Mouse (Mus musculus) regulatory T cell (primary cell): Measurements from ENCODE around the gene Pxdn.

ENCODE experiments used
- in situ Hi-C: fragments of 300-600 bp; cut with MboI, MseI; formaldehyde crosslinking; loops from one replicate; pipeline ENCODE4 v1.15.1; 2025; ENCODE audit warnings: high pct_unique_total_duplicates

Pxdn gene

DNA sequence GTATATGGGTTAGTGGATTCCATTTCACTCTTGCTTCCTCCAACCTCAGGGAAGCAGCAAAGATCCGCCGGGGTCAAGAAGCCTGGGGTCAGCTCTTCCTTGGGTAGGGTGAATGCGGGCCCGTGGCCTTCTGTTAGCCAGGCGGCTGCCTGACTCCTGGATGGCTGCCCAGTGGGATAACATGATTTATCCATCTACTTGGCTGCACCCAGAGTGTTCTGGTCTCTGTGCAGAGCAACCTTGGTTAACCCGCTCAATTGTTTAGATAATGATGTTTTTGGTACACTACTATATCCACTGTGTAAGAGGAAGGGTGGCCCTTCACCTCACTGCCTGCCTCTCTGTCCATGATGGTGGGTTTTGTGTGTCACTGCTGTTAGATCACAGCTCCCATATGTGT is 14.7 kb downstream of the Pxdn start:
- in situ Hi-C loops, result no loop called here

DNA sequence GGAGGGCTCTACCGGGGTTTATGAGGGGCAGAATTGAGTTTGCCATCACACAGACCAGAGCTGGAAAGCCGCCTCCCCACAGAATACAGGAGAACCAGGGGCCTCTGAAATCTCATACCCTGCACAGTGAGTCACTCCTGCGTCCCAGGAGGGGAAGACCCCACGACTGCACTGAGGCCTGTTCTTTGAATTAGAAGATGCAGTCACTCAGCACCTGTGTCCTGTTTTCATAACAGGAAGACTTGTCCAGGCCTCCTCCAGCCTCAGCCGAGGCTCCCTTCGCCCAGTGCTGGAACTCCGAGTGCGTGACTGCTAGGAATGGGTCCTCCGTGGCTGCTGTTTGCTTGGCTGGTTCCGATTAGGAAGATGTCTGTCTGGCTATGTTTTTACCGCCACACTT is 16.6 kb downstream of the Pxdn start:
- in situ Hi-C loops, result no loop called here

DNA sequence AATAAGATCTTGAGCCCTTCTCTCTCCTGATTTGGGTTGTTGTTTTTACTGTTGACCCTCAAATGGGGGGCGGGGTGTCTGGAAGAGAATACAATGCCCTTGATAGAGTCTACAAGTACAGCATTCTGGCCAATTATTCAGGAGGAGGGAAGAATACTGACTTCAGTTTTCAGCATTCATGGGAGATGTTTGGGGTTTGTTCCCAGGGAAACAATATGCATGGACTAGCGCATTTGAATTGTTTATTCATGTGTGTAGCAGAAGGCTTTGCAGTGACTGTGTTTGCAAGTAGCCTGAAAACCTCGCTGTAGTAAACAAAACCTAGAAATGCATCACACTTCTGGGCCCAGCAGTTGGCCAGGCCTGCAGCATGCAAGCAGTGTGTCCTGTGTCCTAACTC is 17.1 kb downstream of the Pxdn start:
- in situ Hi-C loops, result no loop called here

DNA sequence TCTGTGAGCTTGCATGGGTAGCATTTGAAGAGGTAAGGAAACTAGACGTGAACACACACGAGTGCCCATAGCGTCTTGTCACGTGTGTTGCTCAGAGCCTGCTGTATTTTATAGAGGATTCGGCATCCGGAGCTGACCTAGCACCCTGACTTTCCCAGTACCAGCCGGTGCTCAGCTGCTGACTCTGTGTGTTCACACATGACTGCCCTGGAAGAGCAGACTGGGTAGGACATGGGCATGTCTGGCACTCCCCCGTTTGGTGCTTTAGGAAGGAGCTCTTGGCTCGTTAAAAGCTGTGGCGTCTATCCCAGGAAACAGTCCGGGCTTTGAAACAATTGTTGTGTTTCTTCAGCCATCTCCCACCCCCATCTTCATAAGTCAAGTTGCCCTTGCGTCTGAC is 19.6 kb downstream of the Pxdn start:
- in situ Hi-C loops, result no loop called here

DNA sequence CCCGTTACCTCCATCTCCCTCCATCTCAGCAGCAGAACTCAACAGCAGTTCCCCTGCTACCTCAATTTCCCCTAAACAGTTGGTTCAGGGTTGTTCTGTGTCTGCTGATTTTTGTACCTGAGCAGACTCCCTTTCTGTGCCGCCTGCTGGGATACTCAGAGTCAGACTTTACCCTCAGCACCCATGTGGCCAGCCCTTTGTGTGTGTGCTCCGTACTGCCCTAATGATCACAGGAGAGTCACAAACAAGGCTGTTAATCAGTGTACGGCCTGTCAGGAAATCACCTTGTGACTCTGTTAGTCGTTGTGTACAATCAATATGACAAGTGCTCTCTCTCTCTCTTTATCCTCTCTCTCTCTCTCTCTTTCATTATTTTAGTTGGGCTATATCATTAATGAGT is 21.2 kb downstream of the Pxdn start:
- in situ Hi-C loops, result no loop called here

DNA sequence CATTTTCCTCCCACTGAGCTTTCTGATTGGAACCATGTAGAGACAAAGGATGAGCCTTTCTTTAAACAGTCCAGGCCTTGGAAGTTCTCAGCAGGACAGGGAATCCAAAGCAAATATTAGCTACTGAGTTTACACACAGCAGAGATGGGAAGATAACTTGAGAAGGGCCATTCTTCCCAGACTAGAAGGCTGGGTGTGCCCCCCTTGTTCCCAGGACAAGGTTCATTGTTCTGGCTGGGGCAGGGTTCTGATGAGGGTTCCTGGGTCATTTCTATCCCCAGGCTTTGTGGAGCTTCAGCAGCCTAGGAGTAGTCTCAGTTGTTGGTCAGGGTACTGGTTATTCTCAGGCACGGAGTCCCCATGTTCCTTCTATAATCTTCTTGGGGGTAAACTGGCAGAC is 23.6 kb downstream of the Pxdn start:
- in situ Hi-C loops, result no loop called here

DNA sequence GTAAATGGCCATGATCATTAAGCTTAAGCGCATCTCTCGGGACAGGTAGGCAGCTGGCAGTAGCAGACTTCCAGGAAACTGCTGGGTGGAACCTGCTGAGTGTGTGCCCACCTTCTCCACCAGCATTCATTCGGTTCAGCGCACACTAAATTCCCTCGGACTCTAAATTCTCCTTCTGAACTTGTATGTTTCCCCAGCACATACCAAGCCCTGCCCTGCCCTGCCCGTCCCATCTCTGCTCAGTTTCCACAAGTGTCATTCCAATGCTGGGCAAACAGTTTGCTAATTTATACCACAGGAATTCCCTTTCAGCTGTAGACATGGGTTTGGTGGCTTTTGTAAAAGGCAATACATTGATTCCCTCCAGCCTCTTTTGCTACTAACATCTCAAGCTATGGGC is 27.6 kb downstream of the Pxdn start:
- in situ Hi-C loops, result no loop called here

DNA sequence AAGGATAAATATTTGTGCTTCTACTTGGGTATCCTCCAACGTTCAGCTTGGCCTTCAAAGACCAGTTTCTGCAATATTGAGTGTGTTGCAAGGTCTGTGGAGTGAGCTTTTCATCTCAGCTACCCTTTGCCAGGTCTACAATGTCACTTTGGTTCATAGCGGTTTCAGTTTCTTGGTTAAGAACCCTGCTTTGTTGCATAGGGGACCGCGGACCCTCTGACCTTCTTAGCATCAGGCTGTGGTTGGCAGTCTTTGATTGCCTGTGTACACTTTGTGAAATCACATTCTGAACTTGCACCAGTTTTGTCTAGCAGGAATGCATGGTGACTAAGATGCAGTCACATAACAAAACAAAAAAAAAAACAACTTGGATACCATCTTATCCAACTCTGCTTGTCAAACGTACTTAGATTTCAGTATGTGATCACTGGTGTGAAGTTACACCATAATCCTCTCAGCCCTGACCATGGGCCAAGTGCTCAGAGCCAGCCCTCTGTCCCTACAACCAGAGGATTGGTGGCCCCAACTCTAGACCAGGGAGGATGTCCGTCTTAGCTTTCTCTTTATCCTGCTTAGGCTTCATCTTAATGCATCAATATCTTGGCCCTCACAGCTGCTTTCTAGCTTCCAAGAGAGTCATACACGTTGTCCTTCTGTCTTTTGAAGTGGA is 34.5 kb downstream of the Pxdn start:
- in situ Hi-C loops, result no loop called here

DNA sequence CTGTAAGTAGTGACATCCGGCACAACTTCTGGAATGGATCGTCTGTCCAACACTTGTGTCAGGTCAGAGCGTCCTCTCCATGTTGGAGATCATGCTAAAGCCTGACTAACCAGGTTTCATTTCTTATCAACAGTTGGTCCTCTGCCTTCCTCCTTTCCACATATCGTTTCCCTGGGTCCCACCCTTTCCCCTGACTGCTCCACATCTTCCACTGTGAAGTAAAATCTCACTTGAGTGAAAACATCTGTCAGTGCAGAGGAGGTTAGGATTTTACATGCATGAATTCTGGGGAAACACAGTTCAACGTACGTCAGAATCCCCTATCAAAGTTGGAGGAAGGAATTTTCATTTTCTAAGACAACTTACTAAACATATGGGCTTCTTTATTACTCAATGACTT is 35.1 kb downstream of the Pxdn start:
- in situ Hi-C loops, result no loop called here

DNA sequence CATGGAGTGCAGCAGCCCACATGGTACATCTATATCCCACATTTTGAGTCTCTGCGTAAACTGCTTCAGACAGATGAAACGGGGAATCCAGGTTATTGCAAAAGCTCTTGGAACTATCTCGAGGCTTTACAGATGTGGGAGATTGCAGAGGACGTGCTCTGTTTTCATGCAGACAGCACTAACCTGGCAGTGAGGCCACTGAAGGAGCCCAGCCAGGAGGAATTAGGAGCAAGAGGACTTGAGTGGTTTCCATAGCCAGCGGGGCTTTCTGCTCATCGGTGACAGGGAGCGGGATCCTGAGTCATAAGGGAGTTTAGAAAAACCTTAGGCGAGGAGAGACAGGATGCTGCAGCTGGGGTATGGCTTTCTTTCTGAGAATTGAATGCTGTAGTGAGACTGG is 42.7 kb downstream of the Pxdn start:
- in situ Hi-C loops, result no loop called here

DNA sequence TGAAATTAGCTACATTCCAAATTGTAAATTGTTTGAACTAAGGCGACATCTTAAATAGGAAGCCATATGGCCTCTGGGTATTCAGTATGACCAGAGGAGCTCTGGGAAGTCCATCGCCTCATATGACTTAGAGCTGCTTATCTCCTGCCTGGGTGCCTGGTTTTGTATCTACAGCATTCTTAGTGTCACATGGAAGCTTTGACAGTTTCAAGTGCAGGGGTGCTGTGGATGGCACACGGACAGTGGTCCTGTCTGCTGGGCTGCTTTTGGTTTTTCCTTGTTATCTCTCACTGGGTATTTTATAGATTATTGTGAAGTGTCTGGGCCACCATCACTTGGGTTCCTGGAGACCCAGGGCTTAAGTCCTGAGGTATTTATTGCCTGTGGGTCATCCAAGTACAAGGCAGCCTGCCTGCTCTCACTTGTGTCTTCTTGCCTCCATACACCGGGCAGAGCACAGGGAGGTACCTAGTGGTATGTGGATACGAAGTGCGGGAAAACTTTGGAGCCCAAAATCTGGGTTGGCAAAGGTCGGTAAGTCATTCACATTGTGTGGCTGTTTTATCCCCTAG is 44.4 kb downstream of the Pxdn start:
- in situ Hi-C loops, result no loop called here

DNA sequence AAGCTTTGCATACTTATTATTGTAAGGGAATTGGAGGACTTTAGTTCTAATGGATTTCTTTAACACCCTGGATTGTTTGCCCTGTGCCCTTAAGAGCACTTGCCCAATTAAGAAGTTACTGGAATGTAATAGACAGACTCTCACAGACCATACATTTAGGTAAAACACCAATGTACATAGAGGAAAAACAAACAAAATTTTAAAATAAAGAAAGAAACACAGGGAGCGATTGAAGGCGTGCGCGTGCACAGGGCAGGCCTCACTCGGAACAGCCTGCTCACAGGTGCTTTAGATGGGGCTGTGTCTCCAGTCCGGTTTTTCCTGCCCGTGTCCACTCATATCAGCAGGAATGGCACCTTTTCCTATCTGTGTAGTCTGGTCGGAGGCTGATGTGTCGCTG is 45.8 kb downstream of the Pxdn start:
- in situ Hi-C loops, result no loop called here

DNA sequence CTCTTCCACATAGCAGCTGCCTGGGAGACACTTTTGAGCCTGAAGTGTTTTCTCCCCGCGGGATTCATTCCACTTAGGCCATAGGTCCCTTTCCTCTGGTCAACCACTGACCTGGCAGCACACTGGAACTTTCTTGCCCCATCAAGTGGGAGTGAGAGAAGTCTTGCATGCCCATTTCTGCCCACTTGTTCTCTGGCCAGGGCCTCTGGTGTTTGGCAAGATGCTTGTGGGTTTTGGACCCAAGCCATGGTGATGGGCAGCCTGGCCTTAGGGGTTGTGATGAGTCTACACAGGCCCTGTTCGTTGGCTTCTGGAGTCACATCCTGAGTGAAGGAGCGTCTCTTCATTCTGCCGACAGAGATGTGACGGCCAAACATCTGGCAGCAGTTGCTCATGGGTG is 47.7 kb downstream of the Pxdn start:
- in situ Hi-C loops, result no loop called here

DNA sequence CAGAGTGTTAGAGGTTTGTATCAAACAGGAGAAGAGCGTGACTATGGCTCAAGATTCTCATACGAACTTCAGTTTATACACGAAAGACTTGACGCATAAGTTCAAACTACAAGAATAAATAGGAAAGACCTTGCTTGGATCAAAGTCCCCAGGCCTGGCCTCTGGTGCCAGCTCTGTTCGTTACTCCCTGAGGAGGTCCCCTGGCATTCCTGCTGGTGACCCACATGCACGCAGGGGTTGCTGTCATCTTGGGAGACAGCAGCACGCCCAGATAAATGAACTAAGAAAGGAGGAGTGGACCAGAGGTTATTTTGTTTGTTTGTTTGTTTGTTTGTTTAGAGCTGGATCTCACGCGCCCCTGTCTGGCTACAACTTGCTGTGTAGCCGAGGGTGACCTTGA is 48.8 kb downstream of the Pxdn start:
- in situ Hi-C loops, result no loop called here

DNA sequence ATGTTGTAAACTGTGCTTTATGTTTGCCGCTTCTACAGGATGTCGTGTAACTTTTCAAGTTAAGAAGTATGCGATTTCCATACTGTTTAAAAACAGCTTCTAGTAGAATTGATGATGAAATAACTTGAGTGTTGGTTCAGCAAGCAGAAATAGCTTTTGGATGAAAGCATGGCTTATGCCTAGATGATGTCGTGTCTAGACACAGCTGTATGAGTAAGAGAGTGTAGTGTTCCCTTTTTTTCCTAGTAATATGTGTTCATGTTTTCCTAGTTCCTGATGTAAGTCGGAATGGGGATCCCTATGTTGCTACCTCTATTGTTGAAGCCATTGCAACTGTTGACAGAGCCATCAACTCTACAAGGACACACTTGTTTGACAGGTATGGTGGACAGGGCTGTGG is 61.5 kb downstream of the Pxdn start:
- in situ Hi-C loops, result no loop called here

DNA sequence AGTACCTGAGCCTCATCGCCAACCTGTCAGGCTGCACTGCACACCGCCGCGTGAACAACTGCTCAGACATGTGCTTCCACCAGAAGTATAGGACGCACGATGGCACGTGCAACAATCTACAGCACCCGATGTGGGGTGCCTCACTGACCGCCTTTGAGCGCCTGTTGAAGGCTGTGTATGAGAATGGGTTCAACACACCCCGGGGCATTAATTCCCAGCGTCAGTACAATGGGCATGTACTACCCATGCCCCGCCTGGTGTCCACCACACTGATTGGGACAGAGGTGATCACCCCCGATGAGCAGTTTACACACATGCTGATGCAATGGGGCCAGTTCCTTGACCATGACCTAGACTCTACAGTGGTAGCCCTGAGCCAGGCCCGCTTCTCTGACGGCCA is 64.5 kb downstream of the Pxdn start:
- in situ Hi-C loops, result no loop called here

DNA sequence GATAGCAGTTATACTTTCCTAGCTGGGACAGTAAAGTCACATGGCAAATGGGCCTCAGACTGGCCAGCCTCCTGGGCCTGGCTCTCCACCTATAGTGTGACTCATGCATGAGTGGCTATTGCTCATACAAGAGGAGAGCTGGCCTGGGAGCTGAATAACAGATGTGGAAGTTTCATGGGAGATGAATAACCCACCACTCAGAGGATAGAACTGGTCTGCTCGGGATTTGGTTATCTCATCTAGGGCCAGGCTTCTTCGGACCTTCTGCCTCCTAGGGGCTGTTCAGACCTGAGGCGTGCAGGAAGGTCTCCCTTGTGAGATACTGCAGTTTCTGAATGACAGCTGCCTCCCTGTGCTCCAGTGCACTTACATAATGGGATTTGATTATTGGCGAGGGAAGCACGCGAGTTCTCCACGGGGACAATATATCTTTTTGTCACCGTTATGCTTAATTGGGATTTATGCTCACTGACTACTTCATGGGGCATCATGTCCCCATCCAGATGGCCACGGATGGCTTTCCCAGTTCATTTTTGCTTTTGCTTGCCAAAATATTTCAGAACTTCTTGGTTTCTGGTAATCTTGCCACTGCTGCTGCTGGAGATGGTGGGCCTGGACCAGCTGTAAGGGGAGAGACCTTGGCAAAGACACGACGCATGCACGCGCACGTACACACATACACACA is 66.4 kb downstream of the Pxdn start:
- in situ Hi-C loops, result no loop called here

DNA sequence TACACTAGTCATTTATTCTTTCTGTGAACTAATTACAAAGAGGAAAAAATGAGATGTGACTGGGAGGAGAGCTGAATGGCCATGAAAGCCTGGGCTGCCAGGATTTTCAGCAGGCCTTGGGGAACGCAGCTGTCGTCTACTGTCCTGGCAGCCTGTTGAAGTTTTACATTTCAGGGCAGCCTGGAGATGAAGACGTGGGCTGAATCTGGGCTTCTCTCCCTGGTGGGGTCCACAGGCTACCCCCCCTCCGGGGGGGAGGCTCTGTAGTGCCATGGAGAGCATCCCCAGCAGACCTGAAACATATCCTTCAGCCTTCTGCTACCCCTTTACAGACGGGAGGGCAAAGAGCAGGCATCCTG is 66.9 kb downstream of the Pxdn start:
- in situ Hi-C loops, result no loop called here

DNA sequence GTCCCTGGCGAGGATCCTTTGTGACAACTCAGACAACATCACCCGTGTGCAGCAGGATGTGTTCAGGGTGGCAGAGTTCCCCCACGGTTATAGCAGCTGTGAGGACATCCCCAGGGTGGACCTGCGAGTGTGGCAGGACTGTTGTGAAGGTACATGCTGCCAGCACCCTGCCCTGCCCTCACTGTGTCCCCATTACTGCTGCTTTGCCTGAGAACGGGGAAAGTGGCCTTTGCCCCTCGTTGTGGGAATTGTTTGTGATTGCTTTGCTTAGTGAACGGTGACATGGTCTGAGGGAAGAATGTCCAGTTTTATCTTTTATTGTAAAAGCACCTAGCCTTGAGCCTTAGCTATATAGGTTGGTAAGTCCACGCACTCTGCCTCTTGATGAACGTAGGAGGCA is 69.2 kb downstream of the Pxdn start:
- in situ Hi-C loops, result no loop called here

DNA sequence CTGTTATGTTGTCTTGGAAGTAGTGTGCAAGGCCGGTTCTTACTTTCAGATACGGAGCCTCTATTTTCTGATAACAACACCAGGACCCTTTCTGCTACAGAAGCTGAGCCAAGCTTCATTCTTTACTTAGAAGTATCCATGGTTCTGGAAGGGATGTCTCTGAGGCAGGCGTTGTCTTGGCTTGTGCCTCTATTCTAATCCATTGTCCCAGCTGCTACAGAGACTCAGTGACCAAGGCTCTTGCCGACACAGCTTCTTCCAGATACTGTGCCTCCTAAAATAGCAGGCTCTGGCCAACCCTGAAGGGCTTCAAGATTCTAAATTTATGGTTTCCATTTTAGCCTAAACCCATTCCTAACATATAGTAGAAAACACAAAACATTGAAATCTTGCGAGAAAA is 71.3 kb downstream of the Pxdn start:
- in situ Hi-C loops, result no loop called here

DNA sequence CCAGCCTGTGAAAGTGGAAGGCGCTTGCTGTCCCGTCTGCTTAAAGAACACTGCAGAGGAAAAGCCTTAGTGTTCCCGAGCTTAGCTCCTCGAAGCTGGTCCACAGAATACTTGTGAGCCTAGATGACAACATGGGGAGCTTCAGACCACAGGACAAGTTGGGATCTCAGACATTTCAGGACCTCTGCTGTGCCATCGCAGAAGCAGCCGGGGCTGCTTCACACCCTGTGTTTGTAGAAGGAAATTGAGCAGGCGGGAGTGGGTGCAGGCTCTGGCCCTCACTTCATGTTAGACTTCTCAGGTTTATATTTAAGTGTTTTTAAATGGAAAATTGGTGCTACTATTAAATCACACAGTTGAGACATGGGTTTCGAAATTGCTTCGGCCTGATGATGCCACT is 78.1 kb downstream of the Pxdn start:
- in situ Hi-C loops, result no loop called here

DNA sequence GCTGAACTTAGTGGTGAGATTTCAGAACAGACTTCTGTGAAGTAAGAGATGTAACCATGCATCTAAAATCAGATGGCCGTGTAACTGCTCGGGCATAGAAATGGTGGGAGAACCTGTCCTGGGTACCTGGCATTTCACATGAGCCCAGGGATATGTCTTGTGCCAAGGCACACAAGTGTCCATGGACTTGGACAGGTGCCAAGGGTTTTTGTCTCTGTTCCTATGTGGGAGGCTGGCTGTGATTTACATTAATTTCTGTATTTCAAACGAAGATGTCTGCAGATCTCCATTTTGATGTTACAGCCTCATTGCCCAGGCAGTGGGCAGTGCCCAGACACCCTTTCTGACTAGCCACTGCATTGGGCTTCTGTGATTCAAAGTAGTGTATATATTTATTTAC is 79.7 kb downstream of the Pxdn start:
- in situ Hi-C loops, result no loop called here

DNA sequence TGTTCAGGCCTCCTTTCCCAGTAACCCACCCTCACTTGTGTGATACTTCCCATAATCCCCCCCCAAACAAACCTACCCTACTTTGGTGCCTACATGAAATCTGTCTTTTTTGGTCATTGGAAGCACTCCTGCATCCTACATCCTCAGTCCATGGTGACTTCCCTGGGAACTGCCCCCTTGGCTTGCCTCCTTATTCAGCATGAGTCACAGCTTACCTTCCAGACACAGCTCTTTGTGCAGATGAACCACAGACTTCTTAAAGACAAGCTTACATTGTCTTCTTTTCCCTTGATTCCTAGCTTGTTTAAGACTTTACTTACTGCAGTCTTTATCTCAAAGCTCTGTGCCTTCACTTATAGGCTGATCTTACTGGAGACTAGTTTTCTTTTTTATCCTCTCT is 83.0 kb downstream of the Pxdn start:
- in situ Hi-C loops, result loop anchor here (5.0 kb wide), 1 partner anchor 98 kb away; no protein-coding TSS in a partner anchor

DNA sequence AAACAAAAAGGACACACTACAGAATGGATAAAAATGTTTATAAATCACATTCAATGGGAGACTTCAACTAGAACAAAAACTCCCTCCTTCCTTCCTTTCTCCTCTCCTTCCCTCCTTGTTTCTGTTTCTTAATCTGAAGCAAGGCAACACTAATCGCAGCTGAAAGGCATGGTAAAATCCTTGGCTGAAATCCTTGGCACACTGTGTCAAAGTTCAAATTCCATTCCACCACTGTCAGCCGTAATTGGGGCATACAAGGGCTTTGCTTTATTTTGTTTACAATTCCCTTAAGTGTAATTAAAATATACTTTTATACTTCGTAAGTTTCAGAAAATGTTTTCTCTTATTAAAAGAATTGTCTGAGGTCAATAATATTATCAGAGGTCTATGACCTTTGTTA is 86.1 kb downstream of the Pxdn start:
- in situ Hi-C loops, result loop anchor here (5.0 kb wide), 1 partner anchor 101 kb away; no protein-coding TSS in a partner anchor
